Mouse (Mus musculus) lung, postnatal 10 days (tissue): ENCODE measurements at regions not wholly inside any gene's neighbourhood (a gene's known extent, or its start where the extent isn't known, plus 50 kb on each side); places are given as distances from the start of the nearest gene placed in this dataset.
A peak's percentile ranks its signal among the peaks of the same experiment; 100 is the strongest.

Experiments used
- DNase-seq: peaks from one replicate; pipeline ENCODE4 v3.0.0; 2021

DNA sequence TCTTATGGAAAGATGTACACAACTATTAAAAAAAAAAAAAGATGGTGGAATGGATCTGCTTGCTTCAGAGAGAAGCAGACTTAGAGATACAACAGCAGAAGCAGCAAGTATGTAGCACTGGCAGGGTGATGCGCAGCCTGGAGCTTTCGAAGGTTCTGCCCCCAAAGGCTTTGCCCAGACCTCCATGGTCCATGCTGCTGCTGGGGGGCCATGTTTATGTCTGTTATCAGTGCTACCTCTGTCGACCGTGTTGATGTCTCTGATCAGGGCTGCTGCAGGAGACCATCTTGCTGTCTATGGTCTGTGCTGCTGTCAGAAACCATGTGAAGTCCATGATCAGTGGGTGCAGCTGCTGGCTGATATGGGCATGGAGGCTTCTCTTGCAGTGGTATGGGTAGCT, 88.6 kb upstream of the Fam189a1 start:
- DNase-seq, result no peak

DNA sequence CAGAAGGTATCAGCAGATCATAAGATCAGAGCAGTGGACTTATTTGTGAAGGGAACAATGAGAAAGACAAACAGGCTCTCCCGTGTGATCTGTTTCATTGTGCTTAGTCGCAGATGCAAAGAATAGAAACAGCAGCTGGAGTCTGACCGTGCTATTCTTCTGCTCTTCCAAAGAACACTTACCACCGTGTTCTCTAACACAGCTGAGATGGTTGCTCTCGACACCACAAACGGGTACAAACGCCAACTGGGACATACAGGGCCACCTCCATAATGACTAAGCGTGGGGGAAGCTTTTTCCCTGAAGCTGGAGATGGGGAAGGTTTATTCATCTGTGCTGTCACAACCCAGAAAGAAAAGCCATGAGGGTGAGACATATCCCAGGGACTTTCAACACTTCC, 84.8 kb upstream of the Fam189a1 start:
- no peak for DNase-seq

DNA sequence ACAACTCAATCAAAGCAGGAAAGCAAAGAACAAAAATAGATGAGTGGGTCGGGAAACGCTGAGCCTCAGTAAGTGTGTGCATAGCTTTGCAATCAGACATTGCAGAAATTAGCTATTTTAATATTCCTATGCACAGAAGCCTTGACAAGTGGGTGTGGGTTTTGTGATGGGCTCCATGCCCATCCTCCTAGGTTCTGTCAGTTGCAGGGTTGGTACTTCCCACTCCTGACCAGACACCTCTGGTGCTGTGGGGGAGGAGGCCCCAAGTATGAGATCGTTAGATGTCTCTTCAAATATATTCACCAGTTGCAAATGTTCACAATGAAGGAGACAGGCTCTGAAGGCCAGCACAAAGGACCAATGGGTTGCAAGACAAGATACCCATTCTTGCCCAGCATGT, 79.3 kb upstream of the Fam189a1 start:
- DNase-seq, result no peak

DNA sequence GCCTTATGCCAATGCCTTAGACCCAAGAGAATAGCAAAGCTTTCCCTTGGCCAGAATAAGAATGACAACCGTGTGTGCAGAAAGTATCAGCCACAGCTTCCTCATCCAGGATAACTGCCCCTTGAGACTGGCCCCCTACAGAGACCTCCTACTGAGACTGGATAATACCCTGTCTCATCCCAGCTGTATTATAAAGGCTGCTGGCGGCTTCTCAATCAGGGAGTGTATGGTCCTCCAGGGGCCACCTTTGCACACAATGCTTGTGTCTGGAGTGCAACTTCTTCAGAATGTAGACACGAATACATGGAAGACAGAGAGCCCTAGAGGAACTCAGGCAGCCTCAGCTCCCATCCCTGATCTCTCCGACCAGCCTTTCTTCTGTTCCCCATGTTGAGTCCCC, 77.3 kb upstream of the Fam189a1 start:
- DNase-seq, result no peak

DNA sequence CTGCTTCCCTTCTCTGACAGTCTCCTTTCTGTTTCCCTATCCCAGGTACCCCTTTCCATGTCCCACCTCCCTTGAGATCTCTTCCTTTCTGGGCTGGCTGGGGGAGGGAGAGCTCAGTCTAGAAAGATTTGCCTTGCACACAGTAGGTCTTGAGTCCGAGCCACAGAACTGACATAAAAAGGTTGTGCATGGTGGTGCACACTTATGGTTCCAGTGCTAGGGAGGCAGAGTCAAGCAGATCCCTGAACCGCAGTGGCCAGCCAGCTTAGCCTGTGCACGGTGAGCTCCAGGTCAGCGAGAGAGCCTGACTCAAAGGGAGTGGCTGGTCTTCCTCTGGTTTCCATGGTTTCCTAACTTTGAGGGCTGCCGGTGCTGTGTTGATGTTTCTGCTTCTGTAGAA, 72.9 kb upstream of the Fam189a1 start:
- no peak for DNase-seq

DNA sequence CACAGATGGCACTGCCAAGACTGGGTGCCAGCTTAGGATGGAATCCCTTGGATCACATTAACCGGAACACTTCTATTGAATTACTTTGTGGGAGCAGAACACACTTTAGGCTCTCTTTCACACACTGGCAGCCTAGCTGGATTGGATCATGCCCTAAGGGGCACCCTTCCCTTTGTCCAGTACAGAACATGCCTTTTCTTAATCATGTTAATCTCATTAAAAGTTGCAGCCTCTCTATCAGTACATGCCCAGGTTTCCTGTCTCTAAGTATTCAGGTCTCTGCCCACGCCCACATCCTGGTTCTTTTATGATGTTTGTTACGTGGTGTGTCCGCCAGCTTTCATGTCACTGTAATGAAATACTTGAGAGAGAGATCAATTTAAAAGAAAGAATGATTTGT, 69.8 kb upstream of the Fam189a1 start:
- DNase-seq, result no peak

DNA sequence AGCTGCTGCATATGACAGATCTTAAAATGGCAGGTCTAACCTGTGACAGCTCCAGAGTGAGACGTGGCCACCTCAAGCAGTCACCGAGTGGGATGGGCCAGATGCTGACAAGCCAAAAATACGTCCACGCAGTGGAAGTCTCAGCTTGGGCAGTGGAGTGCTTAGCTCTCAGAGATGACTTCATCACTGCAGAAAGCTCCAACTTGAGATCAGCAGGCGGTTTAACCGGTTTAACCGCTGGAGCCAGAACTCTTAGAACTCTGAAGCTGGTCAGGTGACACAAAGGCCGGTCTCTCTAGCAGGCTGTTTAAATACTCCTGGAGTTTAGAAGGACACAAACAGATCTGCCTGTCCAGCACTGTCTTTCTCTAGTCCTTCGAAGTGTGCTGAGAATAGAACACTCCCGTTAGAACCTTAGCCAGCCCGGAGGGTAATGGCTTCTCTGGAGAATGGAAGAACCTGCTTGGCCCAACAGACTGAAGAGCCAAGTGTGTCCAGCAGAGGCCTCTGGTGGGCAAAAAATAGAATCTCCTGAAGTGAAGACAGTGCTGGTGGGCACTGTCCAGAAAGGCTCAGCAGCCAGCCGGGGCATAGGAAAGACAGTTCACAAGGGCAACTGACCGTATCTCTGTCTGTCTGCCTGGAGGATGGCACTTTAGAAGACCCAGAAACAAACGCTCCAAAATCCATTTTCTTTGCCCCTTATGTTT, 57.0 kb upstream of the Fam189a1 start:
- DNase-seq, result peak; percentile 66

DNA sequence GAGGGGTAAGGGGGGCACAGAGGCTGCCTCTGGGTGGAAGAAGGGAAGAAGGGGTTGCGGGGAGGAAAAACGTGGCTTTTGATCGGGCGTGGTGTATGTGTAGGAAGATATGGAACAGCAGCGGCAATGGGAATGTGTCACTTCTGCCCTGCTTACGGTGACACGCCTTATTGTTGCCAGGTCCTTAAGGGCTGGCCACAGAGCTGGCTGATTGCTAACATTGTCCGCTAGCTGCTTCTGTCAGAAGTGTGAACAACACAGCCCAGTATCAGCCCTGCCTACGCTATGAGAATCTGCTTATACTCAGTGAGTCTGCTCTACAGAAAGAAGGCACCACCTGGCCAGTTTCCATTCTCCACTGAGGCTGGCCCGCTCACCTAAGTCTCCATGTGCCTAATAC, 50.9 kb upstream of the Fam189a1 start:
- DNase-seq, result no peak
